Mouse (Mus musculus) gonadal fat pad, adult 2 months (tissue): Measurements from ENCODE around the gene B9d2. TPM values are rescaled to one million over a fixed set of nuclear protein-coding genes. Genes with fewer than 3 reads are reported as not detected.

Source experiments
- DNase-seq: peaks from one replicate; pipeline ENCODE4 v3.0.0-alpha.2; 2012; ENCODE audit warnings: low read depth
- polyA plus RNA-seq: library from polyadenylated mRNA; depleted of rRNA; stranded (reverse); fragments of >200 nt; gene quantifications from 2 replicates; pipeline ENCODE4 v1.2.3, GENCODE M21; 2012

Gene B9d2
- polyA plus RNA-seq, 1 experiment, result 46.3 TPM

- no peak for DNase-seq
Measured at GRCm38 (mm10) chr7:25674719-25675300, 5.8 kb upstream of the B9d2 start, which contains the start of gene Tmem91. Gene Tmem91 (minus strand): TSS chr7:25675166.

- DNase-seq, result no peak
Measured at GRCm38 (mm10) chr7:25675405-25675804, 5.2 kb upstream of the B9d2 start.

- DNase-seq, result no peak
Measured at GRCm38 (mm10) chr7:25676085-25676781, 4.3 kb upstream of the B9d2 start.

GRCm38 (mm10) chr7:25677013-25677412 is 3.6 kb upstream of the B9d2 start:
- DNase-seq, result no peak

GRCm38 (mm10) chr7:25679971-25680370 is 609 bp upstream of the B9d2 start:
- no peak for DNase-seq

- DNase-seq, result no peak
Measured at GRCm38 (mm10) chr7:25681341-25682231, 1.0 kb downstream of the B9d2 start.

GRCm38 (mm10) chr7:25683474-25684180 is 3.0 kb downstream of the B9d2 start:
- DNase-seq, result no peak

- DNase-seq, result no peak
Measured at GRCm38 (mm10) chr7:25684659-25685058, 4.1 kb downstream of the B9d2 start.

- DNase-seq, result no peak
Measured at GRCm38 (mm10) chr7:25685926-25686470, 5.4 kb downstream of the B9d2 start.

GRCm38 (mm10) chr7:25686680-25687531 is 6.3 kb downstream of the B9d2 start, which contains the start of gene Tgfb1:
Gene Tgfb1 (plus strand): TSS chr7:25687002.
- DNase-seq, result no peak

- DNase-seq, result no peak
Measured at GRCm38 (mm10) chr7:25687811-25688401, 7.3 kb downstream of the B9d2 start.

- DNase-seq, result no peak
Measured at GRCm38 (mm10) chr7:25688810-25689586, 8.4 kb downstream of the B9d2 start.

GRCm38 (mm10) chr7:25689603-25690021 is 9.0 kb downstream of the B9d2 start:
- no peak for DNase-seq

- DNase-seq, result no peak
Measured at GRCm38 (mm10) chr7:25690051-25690450, 9.5 kb downstream of the B9d2 start.

GRCm38 (mm10) chr7:25694104-25694503 is 13.5 kb downstream of the B9d2 start:
- DNase-seq, result no peak

GRCm38 (mm10) chr7:25699851-25700250 is 19.3 kb downstream of the B9d2 start:
- no peak for DNase-seq

- DNase-seq, result no peak
Measured at GRCm38 (mm10) chr7:25700732-25701131, 20.2 kb downstream of the B9d2 start.

- no peak for DNase-seq
Measured at GRCm38 (mm10) chr7:25702350-25702749, 21.8 kb downstream of the B9d2 start.

- no peak for DNase-seq
Measured at GRCm38 (mm10) chr7:25703793-25704494, 23.4 kb downstream of the B9d2 start.
